Mouse (Mus musculus) ES-E14 (cell line): ENCODE data around the gene Ikzf4.

Experiments used
- CHD2 ChIP-seq: IDR thresholded peaks from 2 replicates; pipeline ENCODE4 v1.6.1; 2014; ENCODE audit warnings: mild to moderate bottlenecking, low read depth, low read length, inconsistent platforms
- MAFK ChIP-seq: IDR thresholded peaks from 2 replicates; pipeline ENCODE4 v1.6.1; 2014; ENCODE audit warnings: mild to moderate bottlenecking, low read depth, low read length, inconsistent platforms; ENCODE audit not compliant: insufficient read depth
- ZC3H11A ChIP-seq: IDR thresholded peaks from 2 replicates; pipeline ENCODE4 v1.6.1; 2012; ENCODE audit warnings: low read depth, mild to moderate bottlenecking, inconsistent platforms, low read length, borderline replicate concordance
- ZNF384 ChIP-seq: IDR thresholded peaks from 2 replicates; pipeline ENCODE4 v1.6.1; 2012; ENCODE audit warnings: low read depth, low read length, inconsistent platforms

GRCm38 (mm10) chr10:128640891-128641290 is 4.9 kb downstream of the Ikzf4 start:
- TF ChIP-seq ZNF384: no peak
- TF ChIP-seq CHD2: no peak
- TF ChIP-seq MAFK: no peak
- TF ChIP-seq ZC3H11A: no peak
